7 mouse cellular contexts compared by ENCODE assay signal in the genomic region with DNA sequence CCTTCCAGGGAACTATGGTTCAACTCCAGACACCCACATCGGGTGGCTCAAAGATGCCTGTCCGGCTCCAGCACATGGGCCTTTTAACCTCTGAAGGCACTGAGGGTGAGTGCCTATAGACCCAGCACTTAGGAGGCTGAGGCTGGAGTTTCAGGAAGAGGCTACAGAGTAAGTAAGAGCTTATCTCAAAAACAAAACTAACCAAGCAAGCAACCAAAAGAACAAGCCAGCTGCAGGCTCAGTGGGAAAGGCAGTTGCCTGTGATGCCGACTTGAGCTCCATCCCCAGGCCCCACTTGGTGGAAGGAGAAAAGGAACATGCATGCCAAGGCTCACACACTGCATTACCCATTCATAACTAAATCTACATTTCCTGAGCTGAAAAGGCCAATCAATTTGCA. TPM values are rescaled to one million over a fixed set of nuclear protein-coding genes. Genes with fewer than 3 reads are reported as not detected.
DNase-seq lines count a peak whose midpoint lies in the region; ATAC-seq and TF ChIP-seq lines count a peak whose summit lies in the region.

No protein-coding gene starts in this region.

- no peak for DNase-seq in midbrain, embryonic 10.5 days (ENCODE audit: low spot score)
- no peak for DNase-seq in midbrain, postnatal 0 days (ENCODE audit: low spot score)
- DNase-seq in thymus, postnatal 25 days: peak; percentile 43
- no peak for DNase-seq in urinary bladder, postnatal 10 days (ENCODE audit: low spot score)
- no peak for DNase-seq in left cerebral cortex, postnatal 14 days (ENCODE audit: low spot score in 2 of 2)

- 65% methylated on average over 3 of the region's 3 CpGs for WGBS in midbrain, embryonic 10.5 days
- WGBS in midbrain, postnatal 0 days: 51% methylated on average over 3 of the region's 3 CpGs
- WGBS in forebrain, embryonic 15.5 days: 57% methylated on average over 3 of the region's 3 CpGs
- WGBS in liver, embryonic 15.5 days (ENCODE audit: insufficient replicate concordance): 32% methylated on average over 3 of the region's 3 CpGs

- no peak overlapping the region for H3K9ac ChIP-seq in midbrain, postnatal 0 days (replicated peaks; ENCODE audit: low read length, poor library complexity, severe bottlenecking)
- H3K9ac ChIP-seq in forebrain, embryonic 15.5 days (replicated peaks): no peak overlapping the region
- peak overlapping the region; percentile 27; the same call in 1 of the 2 replicates for H3K9ac ChIP-seq in liver, embryonic 15.5 days

- no peak for TF ChIP-seq CTCF in midbrain, postnatal 0 days (IDR thresholded peaks at IDR 0.05)

- intact Hi-C loops in left cerebral cortex, postnatal 14 days (cut with DNase I): no loop called here

- H3K4me2 ChIP-seq in midbrain, postnatal 0 days (ENCODE audit: low read depth, low read length, poor library complexity, severe bottlenecking): no peak overlapping the region
- H3K4me2 ChIP-seq in forebrain, embryonic 15.5 days (replicated peaks): no peak overlapping the region; the same call in 1 of the 2 replicates
- H3K4me2 ChIP-seq in liver, embryonic 15.5 days: peak overlapping the region; percentile 81

- H3K36me3 ChIP-seq in midbrain, embryonic 10.5 days: no peaks in the 10 kb centered on the region
- no peaks in the 10 kb centered on the region for H3K36me3 ChIP-seq in midbrain, postnatal 0 days (ENCODE audit: insufficient read depth, low read length)
- no peaks in the 10 kb centered on the region for H3K36me3 ChIP-seq in forebrain, embryonic 15.5 days
- H3K36me3 ChIP-seq in liver, embryonic 15.5 days (replicated peaks): no peaks in the 10 kb centered on the region

- ATAC-seq in midbrain, postnatal 0 days (ENCODE audit: low FRiP score): no peak
- ATAC-seq in forebrain, embryonic 15.5 days (replicated peaks): no peak
- ATAC-seq in liver, embryonic 15.5 days (ENCODE audit: insufficient read depth): no peak

- no peak overlapping the region for H3K27ac ChIP-seq in midbrain, embryonic 10.5 days (replicated peaks)
- H3K27ac ChIP-seq in midbrain, postnatal 0 days (ENCODE audit: low read depth, low read length): no peak overlapping the region
- no peak overlapping the region for H3K27ac ChIP-seq in forebrain, embryonic 15.5 days (replicated peaks)
- no peak overlapping the region for H3K27ac ChIP-seq in liver, embryonic 15.5 days (replicated peaks)

- peaks cover 5% of the 10 kb centered on the region; the same call in 1 of the 2 replicates for H3K9me3 ChIP-seq in midbrain, embryonic 10.5 days (replicated peaks)
- no peaks in the 10 kb centered on the region for H3K9me3 ChIP-seq in midbrain, postnatal 0 days (ENCODE audit: low read length)
- no peaks in the 10 kb centered on the region for H3K9me3 ChIP-seq in forebrain, embryonic 15.5 days
- H3K9me3 ChIP-seq in liver, embryonic 15.5 days (replicated peaks): no peaks in the 10 kb centered on the region

- H3K4me3 ChIP-seq in midbrain, embryonic 10.5 days: peak overlapping the region; percentile 63
- no peak overlapping the region for H3K4me3 ChIP-seq in midbrain, postnatal 0 days (ENCODE audit: low read depth, low read length)
- peak overlapping the region; percentile 46 for H3K4me3 ChIP-seq in forebrain, embryonic 15.5 days
- H3K4me3 ChIP-seq in liver, embryonic 15.5 days (replicated peaks): no peak overlapping the region

- peaks cover 40% of the 10 kb centered on the region for H3K27me3 ChIP-seq in midbrain, embryonic 10.5 days (ENCODE audit: low read depth, poor library complexity, severe bottlenecking)
- H3K27me3 ChIP-seq in midbrain, postnatal 0 days (ENCODE audit: insufficient read depth, low read length): no peaks in the 10 kb centered on the region
- peaks cover 4% of the 10 kb centered on the region; the same call in 1 of the 2 replicates for H3K27me3 ChIP-seq in forebrain, embryonic 15.5 days
- H3K27me3 ChIP-seq in liver, embryonic 15.5 days: no peaks in the 10 kb centered on the region

- peaks cover 19% of the 10 kb centered on the region for H3K4me1 ChIP-seq in midbrain, embryonic 10.5 days
- H3K4me1 ChIP-seq in midbrain, postnatal 0 days (ENCODE audit: insufficient read depth, low read length): peaks cover 5% of the 10 kb centered on the region
- H3K4me1 ChIP-seq in forebrain, embryonic 15.5 days: peaks cover 28% of the 10 kb centered on the region
- peaks cover 12% of the 10 kb centered on the region for H3K4me1 ChIP-seq in liver, embryonic 15.5 days (replicated peaks)

RNA-seq across cellular contexts. Expression of a gene that starts 0.6 kb away (rescaled TPM):
- 0.34 and 0.39 TPM in 2 replicates for polyA plus RNA-seq in midbrain, embryonic 10.5 days (2016; fragmentation: Nextera tagmentation; extraction: Ambion mirVana)
- total RNA-seq in midbrain, postnatal 0 days (2014; rRNA removed): 0.33 and 2.2 TPM in 2 replicates
- polyA plus RNA-seq in midbrain, postnatal 0 days (2015; fragmentation: Nextera tagmentation; extraction: Ambion mirVana): 0.39 and 0.52 TPM in 2 replicates
- 0.32 and 0.34 TPM in 2 replicates for polyA plus RNA-seq in forebrain, embryonic 15.5 days (2015; fragmentation: Nextera tagmentation; extraction: Ambion mirVana)
- polyA plus RNA-seq in liver, embryonic 15.5 days (2015; fragmentation: Nextera tagmentation; extraction: Ambion mirVana): 1.3 and 1.4 TPM in 2 replicates
- under 1 TPM; 0.27 to 0.55 TPM for total RNA-seq in left cerebral cortex, postnatal 14 days (2021)

RNA-seq across cellular contexts. Expression of a gene that starts 19.4 kb away (rescaled TPM):
- 9.3 and 11.9 TPM in 2 replicates for polyA plus RNA-seq in midbrain, embryonic 10.5 days (2016; fragmentation: Nextera tagmentation; extraction: Ambion mirVana)
- total RNA-seq in midbrain, postnatal 0 days (2014; rRNA removed): 31.5 and 46.4 TPM in 2 replicates
- polyA plus RNA-seq in midbrain, postnatal 0 days (2015; fragmentation: Nextera tagmentation; extraction: Ambion mirVana): 50.0 and 55.7 TPM in 2 replicates
- polyA plus RNA-seq in forebrain, embryonic 15.5 days (2015; fragmentation: Nextera tagmentation; extraction: Ambion mirVana): 18.7 and 18.9 TPM in 2 replicates
- polyA plus RNA-seq in liver, embryonic 15.5 days (2015; fragmentation: Nextera tagmentation; extraction: Ambion mirVana): 22.4 and 26.8 TPM in 2 replicates
- total RNA-seq in left cerebral cortex, postnatal 14 days (2021): 10 to 100 TPM; 48.6 to 49.2 TPM

RNA-seq across cellular contexts. Expression of a gene that starts 45.3 kb away (rescaled TPM):
- 53.9 and 71.1 TPM in 2 replicates for polyA plus RNA-seq in midbrain, embryonic 10.5 days (2016; fragmentation: Nextera tagmentation; extraction: Ambion mirVana)
- total RNA-seq in midbrain, postnatal 0 days (2014; rRNA removed): 48.2 and 51.5 TPM in 2 replicates
- 37.6 and 39.3 TPM in 2 replicates for polyA plus RNA-seq in midbrain, postnatal 0 days (2015; fragmentation: Nextera tagmentation; extraction: Ambion mirVana)
- 39.9 and 40.8 TPM in 2 replicates for polyA plus RNA-seq in forebrain, embryonic 15.5 days (2015; fragmentation: Nextera tagmentation; extraction: Ambion mirVana)
- 54.2 and 57.5 TPM in 2 replicates for polyA plus RNA-seq in liver, embryonic 15.5 days (2015; fragmentation: Nextera tagmentation; extraction: Ambion mirVana)
- total RNA-seq in left cerebral cortex, postnatal 14 days (2021): 10 to 100 TPM; 84.5 to 90.8 TPM

Comparison
In these comparisons a context has a peak if more than half of its experiments do, and no peak if none do; other contexts are left out.
1. H3K4me3 ChIP-seq: peak in midbrain, embryonic 10.5 days (single experiment) and forebrain, embryonic 15.5 days (single experiment); none in midbrain, postnatal 0 days (single experiment) and liver, embryonic 15.5 days (single experiment).